ENCODE assay signal across 8 mouse cellular contexts in the genomic region with DNA sequence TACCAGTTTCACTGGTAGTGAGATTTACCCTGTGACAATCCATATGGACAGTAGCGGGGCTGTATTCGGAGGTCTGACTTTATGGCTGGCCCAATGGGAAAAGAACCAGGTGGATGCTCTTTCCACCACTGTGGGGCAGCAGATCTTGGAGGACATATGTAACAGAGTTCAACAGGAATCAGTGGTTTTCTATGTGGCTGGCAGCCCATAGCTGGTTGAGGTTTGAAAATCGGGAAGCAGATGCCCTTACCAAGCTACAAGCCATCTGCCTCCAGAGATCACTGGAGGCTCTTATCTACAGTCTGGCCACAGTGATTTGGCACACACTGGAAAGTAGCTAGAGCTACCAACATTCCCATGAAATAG. TPM values are rescaled to one million over a fixed set of nuclear protein-coding genes. Genes with fewer than 3 reads are reported as not detected.
DNase-seq lines count a peak whose midpoint lies in the region; ATAC-seq and TF ChIP-seq lines count a peak whose summit lies in the region.

No protein-coding gene starts in this region.

- peaks cover 73% of the 10 kb centered on the region for H3K4me1 ChIP-seq in erythroblast, embryonic 14.5 days (ENCODE audit: control insufficient read depth)
- H3K4me1 ChIP-seq in lung, postnatal 0 days (ENCODE audit: insufficient read depth, low read depth, low read length): no peaks in the 10 kb centered on the region
- peaks cover 58% of the 10 kb centered on the region for H3K4me1 ChIP-seq in liver, embryonic 12.5 days
- 0 out of 2 replicates have a peak, but pooled peaks cover 3% of the 10 kb centered on the region for H3K4me1 ChIP-seq in stomach, postnatal 0 days (replicated peaks; ENCODE audit: control insufficient read depth, insufficient read depth)

- no peaks in the 10 kb centered on the region for H3K27me3 ChIP-seq in erythroblast, embryonic 14.5 days (ENCODE audit: control insufficient read depth)
- no peaks in the 10 kb centered on the region for H3K27me3 ChIP-seq in lung, postnatal 0 days (replicated peaks; ENCODE audit: insufficient read depth, low read length)
- H3K27me3 ChIP-seq in liver, embryonic 12.5 days (replicated peaks): 0 out of 2 replicates have a peak, but pooled peaks cover 6% of the 10 kb centered on the region
- H3K27me3 ChIP-seq in stomach, postnatal 0 days (ENCODE audit: control insufficient read depth, insufficient read depth, low read length): no peaks in the 10 kb centered on the region

- ATAC-seq in erythroblast, adult 5-6 weeks (replicated peaks; ENCODE audit: low FRiP score, poor library complexity, severe bottlenecking): no peak
- ATAC-seq in lung, postnatal 0 days: no peak; the same call in 1 of the 2 replicates
- no peak for ATAC-seq in liver, embryonic 12.5 days
- ATAC-seq in stomach, postnatal 0 days (ENCODE audit: low FRiP score, low TSS enrichment): no peak; the same call in 1 of the 2 replicates

- no peaks in the 10 kb centered on the region for H3K36me3 ChIP-seq in erythroblast, embryonic 14.5 days (ENCODE audit: control insufficient read depth)
- H3K36me3 ChIP-seq in lung, postnatal 0 days (ENCODE audit: insufficient read depth, low read length): no peaks in the 10 kb centered on the region
- no peaks in the 10 kb centered on the region for H3K36me3 ChIP-seq in liver, embryonic 12.5 days
- no peaks in the 10 kb centered on the region for H3K36me3 ChIP-seq in stomach, postnatal 0 days (ENCODE audit: control insufficient read depth, insufficient read depth, low read length)

- WGBS in lung, postnatal 0 days: 4% methylated on average over 3 of the region's 3 CpGs
- 3% methylated on average over 3 of the region's 3 CpGs for WGBS in liver, embryonic 12.5 days (ENCODE audit: insufficient replicate concordance)
- WGBS in stomach, postnatal 0 days: 7% methylated on average over 3 of the region's 3 CpGs

- peaks cover 3% of the 10 kb centered on the region; the same call in 1 of the 2 replicates for H3K9me3 ChIP-seq in erythroblast, embryonic 14.5 days (ENCODE audit: control insufficient read depth, low read length)
- no peaks in the 10 kb centered on the region for H3K9me3 ChIP-seq in lung, postnatal 0 days (ENCODE audit: low read length)
- H3K9me3 ChIP-seq in liver, embryonic 12.5 days (replicated peaks): no peaks in the 10 kb centered on the region
- H3K9me3 ChIP-seq in stomach, postnatal 0 days (ENCODE audit: control insufficient read depth, low read length): no peaks in the 10 kb centered on the region

- H3K4me3 ChIP-seq in erythroblast, embryonic 14.5 days (replicated peaks): peak overlapping the region; percentile 63
- no peak overlapping the region; the same call in 1 of the 2 replicates for H3K4me3 ChIP-seq in lung, postnatal 0 days (ENCODE audit: low read depth, low read length)
- H3K4me3 ChIP-seq in liver, embryonic 12.5 days: 0 out of 2 replicates have a peak overlapping the region, but pooled peaks have one; percentile 55
- peak overlapping the region; percentile 43 for H3K4me3 ChIP-seq in stomach, postnatal 0 days (ENCODE audit: low read depth, low read length)

- no peak for TF ChIP-seq CTCF in lung, postnatal 0 days (IDR thresholded peaks at IDR 0.05)
- no peak for TF ChIP-seq CTCF in stomach, postnatal 0 days (IDR thresholded peaks at IDR 0.05; ENCODE audit: low read depth)

- no peak for DNase-seq in lung, postnatal 0 days (ENCODE audit: low spot score)
- no peak for DNase-seq in lung, postnatal 36 days
- DNase-seq in stomach, postnatal 0 days (ENCODE audit: low spot score): no peak
- no peak for DNase-seq in gastrocnemius, adult 18-20 months (ENCODE audit: low spot score)
- no peak for DNase-seq in ovary, postnatal 10 days (ENCODE audit: low spot score)

- no peak overlapping the region for H3K27ac ChIP-seq in lung, postnatal 0 days (ENCODE audit: low read length)
- H3K27ac ChIP-seq in liver, embryonic 12.5 days: peak overlapping the region; percentile 76; the same call in 1 of the 2 replicates
- H3K27ac ChIP-seq in stomach, postnatal 0 days (replicated peaks): no peak overlapping the region

- TF ChIP-seq EP300 in lung, postnatal 0 days (IDR thresholded peaks at IDR 0.05): no peak
- no peak for TF ChIP-seq EP300 in stomach, postnatal 0 days (optimal IDR thresholded peaks at IDR 0.05)

- no peak overlapping the region for H3K9ac ChIP-seq in lung, postnatal 0 days (replicated peaks; ENCODE audit: low read depth)
- H3K9ac ChIP-seq in liver, embryonic 12.5 days: peak overlapping the region; percentile 64; the same call in 1 of the 2 replicates
- no peak overlapping the region for H3K9ac ChIP-seq in stomach, postnatal 0 days (ENCODE audit: low read length)

- peak overlapping the region; percentile 70; the same call in 1 of the 2 replicates for H3K4me2 ChIP-seq in lung, postnatal 0 days (replicated peaks; ENCODE audit: low read depth, low read length)
- peak overlapping the region; percentile 87 for H3K4me2 ChIP-seq in liver, embryonic 12.5 days
- peak overlapping the region; percentile 83 for H3K4me2 ChIP-seq in stomach, postnatal 0 days (replicated peaks; ENCODE audit: low read depth)

RNA-seq across cellular contexts. Expression of a gene that starts 25.0 kb away (rescaled TPM):
- 1.1 and 1.4 TPM in 2 replicates for polyA plus RNA-seq in erythroblast, embryonic 14.5 days (2012)
- total RNA-seq in erythroblast, adult 5-6 weeks (2015; ENCODE audit: low replicate concordance): 20.9 and 24.0 TPM in 2 replicates
- 65.4 and 81.5 TPM in 2 replicates for total RNA-seq in erythroblast, adult 5-6 weeks (2017; ENCODE audit: low replicate concordance)
- 55.8 and 62.6 TPM in 2 replicates for polyA plus RNA-seq in lung, postnatal 0 days (2015; fragmentation: Nextera tagmentation; extraction: Ambion mirVana)
- polyA plus RNA-seq in liver, embryonic 12.5 days (2016; fragmentation: Nextera tagmentation; extraction: Ambion mirVana): 21.8 and 24.6 TPM in 2 replicates
- polyA plus RNA-seq in stomach, postnatal 0 days (2015; fragmentation: Nextera tagmentation; extraction: Ambion mirVana): 32.4 and 36.3 TPM in 2 replicates
- 10 to 100 TPM; 38.5 to 43.6 TPM for total RNA-seq in gastrocnemius, adult 18-20 months (2021)

RNA-seq across cellular contexts. Expression of a gene that starts 31.0 kb away (rescaled TPM):
- polyA plus RNA-seq in erythroblast, embryonic 14.5 days (2012): 0.08 TPM in 2 replicates
- not detected in 2 replicates for total RNA-seq in erythroblast, adult 5-6 weeks (2015; ENCODE audit: low replicate concordance)
- 0.56 TPM in 1 of 2 replicates, not detected in the other for total RNA-seq in erythroblast, adult 5-6 weeks (2017; ENCODE audit: low replicate concordance)
- not detected in 2 replicates for polyA plus RNA-seq in lung, postnatal 0 days (2015; fragmentation: Nextera tagmentation; extraction: Ambion mirVana)
- polyA plus RNA-seq in liver, embryonic 12.5 days (2016; fragmentation: Nextera tagmentation; extraction: Ambion mirVana): 1.3 and 1.7 TPM in 2 replicates
- 0.73 and 0.82 TPM in 2 replicates for polyA plus RNA-seq in stomach, postnatal 0 days (2015; fragmentation: Nextera tagmentation; extraction: Ambion mirVana)
- total RNA-seq in gastrocnemius, adult 18-20 months (2021): under 1 TPM in 1 of 2 experiments, not detected in 1; 0.25 TPM

RNA-seq across cellular contexts. Expression of a gene that starts 43.3 kb away (rescaled TPM):
- polyA plus RNA-seq in erythroblast, embryonic 14.5 days (2012): 4.2 and 5.7 TPM in 2 replicates
- total RNA-seq in erythroblast, adult 5-6 weeks (2015; ENCODE audit: low replicate concordance): 27.4 and 43.2 TPM in 2 replicates
- 2.5 and 23.8 TPM in 2 replicates for total RNA-seq in erythroblast, adult 5-6 weeks (2017; ENCODE audit: low replicate concordance)
- 498 and 517 TPM in 2 replicates for polyA plus RNA-seq in lung, postnatal 0 days (2015; fragmentation: Nextera tagmentation; extraction: Ambion mirVana)
- 539 and 560 TPM in 2 replicates for polyA plus RNA-seq in liver, embryonic 12.5 days (2016; fragmentation: Nextera tagmentation; extraction: Ambion mirVana)
- 884 and 979 TPM in 2 replicates for polyA plus RNA-seq in stomach, postnatal 0 days (2015; fragmentation: Nextera tagmentation; extraction: Ambion mirVana)
- 1,000 to 10,000 TPM in 1 of 2 experiments, 100 to 1,000 TPM in 1; 945 to 1,002 TPM for total RNA-seq in gastrocnemius, adult 18-20 months (2021)

RNA-seq across cellular contexts. Expression of a gene that starts 49.4 kb away (rescaled TPM):
- polyA plus RNA-seq in erythroblast, embryonic 14.5 days (2012): 1.2 TPM in 2 replicates
- 27.2 and 38.0 TPM in 2 replicates for total RNA-seq in erythroblast, adult 5-6 weeks (2015; ENCODE audit: low replicate concordance)
- total RNA-seq in erythroblast, adult 5-6 weeks (2017; ENCODE audit: low replicate concordance): 42.0 and 49.9 TPM in 2 replicates
- polyA plus RNA-seq in lung, postnatal 0 days (2015; fragmentation: Nextera tagmentation; extraction: Ambion mirVana): 12.7 and 16.9 TPM in 2 replicates
- polyA plus RNA-seq in liver, embryonic 12.5 days (2016; fragmentation: Nextera tagmentation; extraction: Ambion mirVana): 41.9 and 49.9 TPM in 2 replicates
- 16.3 and 19.0 TPM in 2 replicates for polyA plus RNA-seq in stomach, postnatal 0 days (2015; fragmentation: Nextera tagmentation; extraction: Ambion mirVana)
- 10 to 100 TPM; 40.4 to 47.5 TPM for total RNA-seq in gastrocnemius, adult 18-20 months (2021)

Comparison
In these comparisons a context has a peak if more than half of its experiments do, and no peak if none do; other contexts are left out.
1. RNA of a gene that starts 43.3 kb away (polyA plus RNA-seq): 884 to 979 TPM in stomach, postnatal 0 days, 539 to 560 TPM in liver, embryonic 12.5 days and 498 to 517 TPM in lung, postnatal 0 days; 4.2 to 5.7 TPM in erythroblast, embryonic 14.5 days; every median in the first group is over 10 times any median in the second.
2. Peak in every context shown above with its lines, with median percentiles within 50 percentile points of each other: H3K4me2 ChIP-seq.